Mouse (Mus musculus) heart, postnatal 10 days (tissue): ENCODE data around the gene Tbc1d2b. TPM values are rescaled to one million over a fixed set of nuclear protein-coding genes. Genes with fewer than 3 reads are reported as not detected.

Source experiments
- DNase-seq, 2 experiments: peaks; one replicate each; pipeline ENCODE4 v3.0.0; 2021
- intact Hi-C: fragments of 180-260 bp; cut with DNase I; formaldehyde crosslinking; loops from one replicate; pipeline ENCODE4 v1.15.1; 2025
- total RNA-seq, 2 experiments: library from RNA; stranded (reverse); gene quantifications; 2 replicates each; pipeline ENCODE4 v1.2.3; 2021

Gene Tbc1d2b
- total RNA-seq, 2 experiments from 2014 or later = 16.8 to 21.6 TPM

- intact Hi-C loops = no loop called here
- no peak for DNase-seq
Measured at GRCm38 (mm10) chr9:90245206-90245605, 25.4 kb downstream of the Tbc1d2b start.

DNA sequence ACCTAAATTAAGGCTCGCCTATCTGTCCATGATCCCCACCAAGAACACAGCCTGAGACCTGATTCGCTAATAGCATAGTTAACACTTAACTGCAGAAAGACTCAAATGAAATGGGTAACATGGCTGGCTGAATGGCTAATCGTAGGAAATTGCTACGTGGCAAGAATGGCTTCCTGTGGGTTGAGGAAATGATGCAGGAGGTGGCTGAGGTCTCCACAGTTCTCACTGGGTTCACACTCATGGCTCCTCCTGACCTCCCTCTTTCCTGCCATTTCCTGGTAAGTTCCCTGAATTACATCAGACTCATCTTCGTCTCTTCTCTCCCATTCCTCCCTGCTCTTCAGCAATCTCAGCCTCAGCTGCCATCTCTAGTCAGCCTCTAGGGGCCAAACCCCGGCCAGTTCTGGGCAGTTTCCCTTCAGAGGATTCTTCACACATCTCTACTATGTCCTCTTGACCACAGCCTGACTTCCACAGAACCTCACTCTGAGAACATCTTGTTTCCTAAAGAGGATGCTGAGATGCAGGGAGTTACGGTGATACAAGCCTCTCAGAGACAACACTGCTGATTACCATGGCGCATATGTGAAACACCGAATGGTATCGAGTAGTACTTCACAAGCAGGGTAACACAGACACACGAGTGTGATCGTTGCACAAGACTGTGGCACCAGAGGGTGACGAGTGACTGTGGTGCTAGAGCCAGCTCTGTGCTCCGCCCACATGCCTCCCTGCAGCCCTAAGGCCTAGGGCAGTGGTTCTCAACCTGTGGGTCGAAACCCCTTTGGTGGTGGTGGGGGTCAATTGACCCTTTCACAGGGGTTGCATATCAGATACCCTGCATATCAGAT, 26.1 kb downstream of the Tbc1d2b start:
- no peak for DNase-seq
- intact Hi-C loops = no loop called here

DNA sequence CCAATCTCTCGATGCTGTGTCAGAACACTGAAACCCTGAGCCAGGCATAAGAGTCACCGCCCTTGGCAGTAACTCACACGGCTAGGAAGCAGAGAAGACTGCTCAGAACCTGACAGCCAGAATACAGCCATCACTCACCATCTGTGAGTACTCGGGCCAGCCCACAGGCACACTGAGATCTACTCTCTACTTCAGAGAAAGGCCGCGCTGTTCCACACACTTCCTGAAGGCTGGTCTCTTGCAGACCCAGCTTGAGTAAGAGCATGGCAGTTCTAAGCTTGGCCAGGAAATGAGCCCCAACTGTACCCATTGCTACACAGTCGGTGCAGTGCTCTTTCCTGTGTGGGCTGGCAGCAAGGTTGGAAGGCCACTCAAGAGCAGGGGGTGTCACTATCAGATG, 27.7 kb downstream of the Tbc1d2b start:
- intact Hi-C loops = no loop called here
- no peak for DNase-seq

GRCm38 (mm10) chr9:90242291-90242690, 28.3 kb downstream of the Tbc1d2b start:
- no peak for DNase-seq
- intact Hi-C loops = no loop called here

GRCm38 (mm10) chr9:90241618-90242017, 29.0 kb downstream of the Tbc1d2b start:
- DNase-seq = peak in 1 of 2 experiments; percentile 38
- intact Hi-C loops = no loop called here

DNA sequence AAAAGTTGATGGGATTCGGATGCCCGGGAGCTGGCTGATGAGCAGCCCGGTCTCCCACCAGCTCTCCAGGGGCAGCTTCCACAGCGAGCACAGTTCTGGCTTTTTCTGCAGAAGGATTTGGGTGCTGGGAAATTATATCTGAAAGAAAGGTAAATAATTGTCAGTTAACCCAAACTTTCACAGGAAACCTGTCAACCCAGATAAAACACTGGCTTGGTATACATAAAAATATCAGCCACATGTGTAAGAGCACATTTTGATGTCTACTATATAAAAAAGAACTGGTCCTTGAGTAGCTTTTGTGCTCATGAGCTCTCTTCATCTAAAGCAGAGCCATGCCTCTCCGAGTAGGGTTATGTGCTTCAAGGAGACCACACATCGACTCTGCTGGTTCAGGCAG, 29.6 kb downstream of the Tbc1d2b start:
- intact Hi-C loops = no loop called here
- DNase-seq = no peak

- intact Hi-C loops = no loop called here
- DNase-seq = no peak
Measured at GRCm38 (mm10) chr9:90240560-90240959, 30.0 kb downstream of the Tbc1d2b start.

- no peak for DNase-seq
- intact Hi-C loops = no loop called here
Measured at GRCm38 (mm10) chr9:90237232-90238062, 33.2 kb downstream of the Tbc1d2b start.

- DNase-seq = no peak
- intact Hi-C loops = no loop called here
Measured at GRCm38 (mm10) chr9:90236817-90237216, 33.8 kb downstream of the Tbc1d2b start.

DNA sequence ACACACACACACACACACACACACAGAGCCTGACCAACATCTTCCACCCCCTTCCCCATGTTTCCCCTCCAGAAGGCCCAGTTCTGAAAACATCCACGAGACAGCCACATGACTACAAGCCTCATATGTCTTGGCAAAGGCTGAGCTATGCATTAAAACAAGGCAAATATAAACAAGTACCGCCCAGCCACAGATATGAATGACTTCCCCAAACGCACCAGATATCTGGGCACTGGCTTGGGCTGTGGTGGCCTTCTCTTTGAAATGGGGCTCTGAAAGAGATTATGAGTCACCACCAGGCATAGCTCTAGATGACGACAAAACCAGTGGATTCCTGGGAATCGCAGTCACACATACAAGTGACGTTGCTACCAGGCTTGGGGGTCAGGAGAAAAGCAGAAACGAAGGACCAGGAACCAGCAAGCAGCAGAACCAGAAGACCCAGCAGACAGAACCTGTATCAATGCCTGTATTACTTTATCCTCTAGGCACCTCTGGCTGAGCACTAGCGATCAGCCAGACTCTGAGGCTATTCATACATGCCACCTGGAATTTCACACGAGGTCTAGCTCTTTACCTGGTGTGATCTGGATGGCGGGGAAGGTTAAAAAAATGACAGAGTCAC, 35.2 kb downstream of the Tbc1d2b start:
- DNase-seq = no peak
- intact Hi-C loops = no loop called here

DNA sequence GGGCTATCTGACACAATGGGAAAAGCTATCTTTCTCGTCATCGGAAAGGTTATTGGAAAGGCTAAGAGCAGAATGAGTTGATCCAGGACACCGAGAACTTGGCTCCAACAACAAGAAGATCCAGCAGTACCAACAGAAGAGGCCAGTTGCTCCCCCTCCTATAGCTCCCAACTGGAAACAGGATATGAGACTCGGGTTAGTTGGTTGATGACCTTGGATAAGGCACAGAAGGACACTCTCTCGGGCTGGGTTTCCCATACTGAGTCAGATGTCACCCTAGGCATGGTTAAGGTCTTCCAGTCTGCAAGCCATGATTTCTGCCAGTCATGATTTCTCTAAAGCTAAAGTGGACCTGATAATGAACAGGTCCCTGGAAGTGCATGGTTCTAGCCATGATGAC, 35.8 kb downstream of the Tbc1d2b start:
- no peak for DNase-seq
- intact Hi-C loops = no loop called here

DNA sequence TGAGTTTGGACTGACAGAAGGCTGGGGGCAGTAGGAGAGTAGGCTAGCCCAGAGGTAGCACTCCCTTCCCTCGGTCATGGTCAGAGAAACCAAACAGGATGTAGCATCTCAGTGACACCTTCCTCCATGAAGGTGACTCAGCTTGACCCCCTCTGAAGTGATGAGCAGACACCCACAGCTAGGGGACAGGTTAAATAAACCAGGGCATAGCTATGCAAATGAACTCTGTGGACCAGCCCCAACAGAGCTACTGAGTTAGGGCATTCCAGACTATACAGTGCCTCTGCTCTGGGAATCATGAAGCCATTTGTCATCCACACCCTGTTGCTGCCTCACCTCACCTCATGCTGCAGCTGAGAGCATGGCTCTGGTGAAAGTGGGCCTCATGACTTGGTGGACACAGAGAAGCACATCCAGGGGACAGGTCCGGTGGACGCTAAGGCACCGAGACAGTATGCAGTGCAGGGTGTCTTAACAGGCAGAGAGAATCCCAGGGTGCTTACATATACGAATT, 36.6 kb downstream of the Tbc1d2b start:
- intact Hi-C loops = no loop called here
- no peak for DNase-seq

DNA sequence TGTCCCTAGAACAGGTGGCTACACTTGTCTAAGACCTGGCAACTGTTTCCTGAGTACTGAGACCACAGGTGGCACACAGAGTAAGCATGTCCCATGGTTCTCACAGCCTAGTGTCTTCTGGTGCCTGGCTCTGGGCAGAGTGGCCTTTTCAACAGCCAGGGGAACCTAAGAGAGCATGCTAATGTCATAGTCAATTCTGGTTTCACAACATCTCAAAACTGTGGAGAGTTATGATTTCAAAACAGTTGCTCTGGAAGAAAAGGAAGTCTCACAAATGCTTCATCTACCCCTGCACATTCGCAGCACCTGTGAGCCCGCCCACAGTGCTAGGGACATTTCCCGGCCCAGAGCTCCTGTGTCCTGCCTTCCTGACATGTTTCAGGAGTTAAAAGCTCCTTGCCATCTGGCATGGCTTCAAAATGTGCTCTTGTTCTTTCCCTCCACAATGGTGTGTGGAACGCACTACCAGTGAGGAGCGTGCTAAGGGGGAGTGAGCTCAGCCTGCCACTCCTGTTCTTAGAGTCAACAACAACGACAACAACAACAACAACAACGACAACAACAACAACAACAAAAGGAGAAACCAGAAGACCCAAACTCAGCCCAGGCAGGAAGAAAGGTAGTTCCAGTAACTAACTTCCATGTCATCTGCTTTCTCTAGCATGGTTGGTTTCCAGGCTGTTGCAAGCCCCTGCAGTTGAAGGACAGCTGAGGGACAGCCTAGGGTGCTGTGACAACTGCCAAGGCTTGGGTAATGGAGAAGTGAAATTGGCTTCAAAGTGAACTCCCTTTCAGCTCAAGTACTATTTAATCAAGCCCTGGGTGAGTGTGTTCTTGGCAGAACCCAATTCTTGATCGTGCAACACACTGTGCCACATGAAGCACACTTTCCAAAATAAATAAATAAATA, 37.6 kb downstream of the Tbc1d2b start:
- intact Hi-C loops = no loop called here
- no peak for DNase-seq

DNA sequence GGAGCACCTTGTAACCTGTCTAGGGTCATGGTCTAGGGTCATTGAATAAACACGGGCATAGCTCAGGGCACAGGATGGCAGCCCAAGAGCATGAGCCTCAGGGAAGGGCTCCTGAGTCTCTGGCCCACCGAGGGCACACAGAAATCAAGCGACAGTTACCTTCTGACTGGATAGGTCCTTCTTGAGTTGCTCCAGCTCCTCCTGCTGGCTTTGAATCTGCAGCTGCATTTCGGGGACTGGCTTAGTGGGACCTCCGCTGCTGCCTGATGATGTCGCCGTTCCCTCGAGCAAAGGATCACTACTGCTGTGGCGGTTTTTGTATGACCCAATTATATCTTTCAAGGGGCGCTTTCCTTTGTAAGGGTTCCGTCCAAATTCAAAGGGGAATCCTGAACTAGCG, 43.4 kb downstream of the Tbc1d2b start:
- peak in 1 of 2 experiments; percentile 55 for DNase-seq
- intact Hi-C loops = loop anchor here (5.0 kb wide), 2 partner anchors 40 to 220 kb away; no protein-coding TSS in a partner anchor

DNA sequence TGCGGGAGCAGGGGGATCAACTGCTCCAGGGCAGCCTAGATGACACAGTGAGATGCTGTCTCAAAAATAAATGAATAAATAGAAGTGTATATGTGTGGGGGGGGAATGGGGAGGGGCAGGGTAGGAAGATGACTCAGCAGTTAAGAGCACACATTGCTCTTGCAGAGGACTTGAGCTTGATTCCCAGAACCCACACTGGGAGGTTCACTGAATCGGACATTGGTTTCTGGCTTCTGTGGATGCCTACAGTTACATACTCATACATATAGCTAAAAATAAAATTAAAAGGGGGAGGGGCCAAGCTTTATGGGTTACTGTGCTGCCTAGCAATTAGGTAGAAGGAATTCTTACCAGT, 43.9 kb downstream of the Tbc1d2b start:
- intact Hi-C loops = loop anchor here (5.0 kb wide), 2 partner anchors 41 to 221 kb away; no protein-coding TSS in a partner anchor
- no peak for DNase-seq

GRCm38 (mm10) chr9:90226081-90226741, 44.4 kb downstream of the Tbc1d2b start:
- intact Hi-C loops = loop anchor here (5.0 kb wide), 2 partner anchors 41 to 221 kb away; no protein-coding TSS in a partner anchor
- peak; percentile 44 to 57 for DNase-seq

DNA sequence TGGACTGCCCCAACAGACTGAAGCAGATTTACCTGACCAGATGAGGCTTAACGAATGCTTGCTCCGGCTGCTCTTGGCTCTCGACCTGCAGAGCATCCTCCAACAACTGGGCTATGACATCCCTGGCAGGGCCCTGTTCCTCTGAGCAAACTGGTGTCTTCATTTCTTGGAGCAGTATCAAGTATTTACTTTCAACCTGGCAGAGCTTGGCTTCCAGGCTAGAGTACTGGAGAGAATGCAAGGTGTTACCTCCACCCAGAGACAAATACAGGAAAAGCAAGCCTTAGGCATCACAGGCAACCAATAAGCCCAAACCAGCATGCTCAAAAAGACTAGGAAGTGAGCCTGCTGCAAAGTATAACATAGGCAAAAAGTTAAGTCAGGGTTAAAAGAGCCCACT, 48.3 kb downstream of the Tbc1d2b start:
- intact Hi-C loops = no loop called here
- no peak for DNase-seq

DNA sequence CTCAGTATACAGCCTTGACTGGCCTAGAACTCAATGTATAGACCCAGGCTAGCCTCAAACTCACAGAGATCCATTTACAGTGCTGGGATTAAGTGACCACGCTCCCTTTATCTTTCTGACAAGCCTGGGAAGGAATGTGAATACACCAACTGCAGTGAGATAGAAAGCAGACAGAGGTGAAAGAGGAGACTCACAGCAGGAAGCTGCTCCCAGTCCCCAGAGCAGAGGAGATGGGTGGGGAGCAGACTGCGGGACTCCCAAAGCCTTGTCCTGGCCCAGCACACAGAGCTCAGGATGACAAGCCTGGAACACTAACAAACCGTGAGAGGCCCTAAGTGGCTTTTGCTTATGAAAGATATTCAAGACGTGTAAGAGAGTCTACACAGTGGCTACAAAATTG, 53.1 kb downstream of the Tbc1d2b start:
- DNase-seq = no peak
- intact Hi-C loops = no loop called here

- intact Hi-C loops = no loop called here
- no peak for DNase-seq
Measured at GRCm38 (mm10) chr9:90216259-90217001, 54.2 kb downstream of the Tbc1d2b start.
